Comparison of ENCODE assay signal across 8 mouse cellular contexts in the genomic region with DNA sequence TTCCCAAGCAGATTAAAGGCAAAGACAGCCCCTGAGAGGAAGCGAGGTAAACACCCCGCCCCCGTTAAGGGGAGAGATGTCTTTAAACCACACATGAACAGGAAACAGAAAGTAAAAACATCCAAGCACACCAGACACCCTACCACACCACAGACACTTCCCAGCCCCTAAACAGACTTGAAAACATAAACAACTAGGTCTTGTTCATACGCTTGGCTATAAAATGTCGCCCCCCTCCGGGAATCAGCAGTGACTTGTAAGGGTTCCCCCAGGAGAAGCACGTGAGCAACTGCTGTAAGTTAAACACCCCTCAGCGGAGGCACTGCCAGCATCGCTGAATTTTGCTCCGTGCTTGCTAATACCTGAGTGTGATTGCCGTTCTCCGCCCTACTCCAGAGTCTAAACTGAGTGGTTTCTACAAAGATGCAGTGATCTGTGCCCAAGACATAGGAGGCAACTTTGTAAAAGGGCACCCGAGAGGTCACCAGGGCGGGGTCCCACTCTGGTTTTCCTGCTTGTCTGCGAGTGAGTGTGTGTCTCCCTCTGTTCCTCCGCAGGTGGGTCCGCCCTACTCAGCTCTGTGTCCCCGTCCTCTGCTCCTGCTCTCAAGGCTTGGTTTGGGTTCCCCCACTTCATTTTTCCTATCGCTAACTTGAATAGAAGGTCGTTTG. TPM values are rescaled to one million over a fixed set of nuclear protein-coding genes. Genes with fewer than 3 reads are reported as not detected.
A peak's percentile ranks its signal among the peaks of the same experiment; 100 is the strongest.
DNase-seq lines count a peak whose midpoint lies in the region; ATAC-seq lines count a peak whose summit lies in the region.

No protein-coding gene starts in this region.

- DNase-seq in adrenal gland, adult 18-20 months (ENCODE audit: low spot score in 2 of 2): peak; percentile 47 to 56
- peak; percentile 88 for DNase-seq in thymus, postnatal 0 days (ENCODE audit: low spot score)

- peak overlapping the region; percentile 55 to 58 for H3K4me3 ChIP-seq in heart, embryonic 14.5 days (ENCODE audit: control insufficient read depth in 1 of 2, insufficient read depth in 1 of 2, low read depth in 1 of 2, low read length in 2 of 2)
- peak overlapping the region; percentile 59 for H3K4me3 ChIP-seq in kidney, embryonic 16.5 days (ENCODE audit: low read length)
- H3K4me3 ChIP-seq in lung, embryonic 16.5 days (ENCODE audit: low read length): peak overlapping the region; percentile 57

- H3K4me1 ChIP-seq in heart, embryonic 14.5 days (ENCODE audit: control insufficient read depth in 2 of 2, insufficient read depth in 2 of 2, low read length in 2 of 2): peaks cover 0 to 9% of the 10 kb centered on the region in 2 experiments; a peak in 3 of 4 replicates
- H3K4me1 ChIP-seq in kidney, embryonic 16.5 days (ENCODE audit: insufficient read depth, low read length): peaks cover 9% of the 10 kb centered on the region; the same call in 1 of the 2 replicates
- peaks cover 5% of the 10 kb centered on the region; the same call in 1 of the 2 replicates for H3K4me1 ChIP-seq in lung, embryonic 16.5 days (replicated peaks; ENCODE audit: control insufficient read depth, insufficient read depth, low read length)

- H3K9me3 ChIP-seq in heart, embryonic 14.5 days (ENCODE audit: control insufficient read depth, low read length): no peaks in the 10 kb centered on the region
- no peaks in the 10 kb centered on the region for H3K9me3 ChIP-seq in kidney, embryonic 16.5 days (ENCODE audit: low read length)
- no peaks in the 10 kb centered on the region for H3K9me3 ChIP-seq in lung, embryonic 16.5 days (ENCODE audit: control insufficient read depth, low read length)

- H3K27ac ChIP-seq in heart, embryonic 14.5 days (replicated peaks in 1 of 2; ENCODE audit: control insufficient read depth in 1 of 2, insufficient read depth in 1 of 2, low read depth in 2 of 2, low read length in 2 of 2): peak overlapping the region; percentile 1 to 25; a peak in 2 of 4 replicates
- peak overlapping the region; percentile 1; the same call in 1 of the 2 replicates for H3K27ac ChIP-seq in kidney, embryonic 16.5 days (ENCODE audit: low read length)
- H3K27ac ChIP-seq in lung, embryonic 16.5 days (ENCODE audit: low read length): peak overlapping the region; percentile 37

- under 1% methylated on average over 20 of the region's 20 CpGs for WGBS in heart, embryonic 14.5 days
- WGBS in kidney, embryonic 16.5 days: 0% methylated on average over 20 of the region's 20 CpGs
- 1% methylated on average over 20 of the region's 20 CpGs for WGBS in lung, embryonic 16.5 days

- peak; percentile 89 for ATAC-seq in CD4-positive, CD25-positive, alpha-beta regulatory T cell, adult 4 months
- peak; percentile 82 for ATAC-seq in erythroblast, adult 5-6 weeks (replicated peaks; ENCODE audit: low FRiP score, poor library complexity, severe bottlenecking)
- 0 out of 2 replicates have a peak, but pooled peaks have one; percentile 40 for ATAC-seq in heart, embryonic 14.5 days (ENCODE audit: insufficient number of reproducible peaks, insufficient read depth, low FRiP score, low read depth)
- peak; percentile 74 for ATAC-seq in kidney, embryonic 16.5 days (ENCODE audit: low FRiP score, low TSS enrichment)
- ATAC-seq in lung, embryonic 16.5 days (ENCODE audit: low read depth): peak; percentile 79
- ATAC-seq in neutrophil, adult 5-6 weeks (ENCODE audit: extremely low read depth, insufficient number of reproducible peaks, low FRiP score, poor library complexity, severe bottlenecking): peak; percentile 74

- peak overlapping the region; percentile 83 for H3K4me2 ChIP-seq in heart, embryonic 14.5 days (ENCODE audit: low read length)
- peak overlapping the region; percentile 91 for H3K4me2 ChIP-seq in kidney, embryonic 16.5 days (replicated peaks; ENCODE audit: low read depth, low read length)
- peak overlapping the region; percentile 91 for H3K4me2 ChIP-seq in lung, embryonic 16.5 days (ENCODE audit: low read depth, low read length)

- peak overlapping the region; percentile 70 for H3K9ac ChIP-seq in heart, embryonic 14.5 days (ENCODE audit: low read length)
- peak overlapping the region; percentile 65 for H3K9ac ChIP-seq in kidney, embryonic 16.5 days (replicated peaks; ENCODE audit: low read length)
- peak overlapping the region; percentile 62 for H3K9ac ChIP-seq in lung, embryonic 16.5 days (ENCODE audit: low read length)

- H3K27me3 ChIP-seq in heart, embryonic 14.5 days (ENCODE audit: control insufficient read depth, insufficient read depth, low read length): no peaks in the 10 kb centered on the region
- no peaks in the 10 kb centered on the region for H3K27me3 ChIP-seq in kidney, embryonic 16.5 days (ENCODE audit: insufficient read depth, low read length)
- no peaks in the 10 kb centered on the region for H3K27me3 ChIP-seq in lung, embryonic 16.5 days (ENCODE audit: control insufficient read depth, insufficient read depth, low read depth, low read length)

- H3K36me3 ChIP-seq in heart, embryonic 14.5 days (ENCODE audit: control insufficient read depth, insufficient read depth, low read length): no peaks in the 10 kb centered on the region
- no peaks in the 10 kb centered on the region for H3K36me3 ChIP-seq in kidney, embryonic 16.5 days (ENCODE audit: insufficient read depth, low read length)
- H3K36me3 ChIP-seq in lung, embryonic 16.5 days (ENCODE audit: control insufficient read depth, insufficient read depth, low read length): no peaks in the 10 kb centered on the region

RNA-seq across cellular contexts. Expression of gene Nup153, which starts 8.2 kb away (rescaled TPM):
- polyA plus RNA-seq in CD4-positive, CD25-positive, alpha-beta regulatory T cell, adult 4 months (2017; shearing (Covaris generic)): 10 to 100 TPM; 51.7 to 77.9 TPM
- total RNA-seq in adrenal gland, adult 18-20 months (2021): 10 to 100 TPM; 51.0 to 58.3 TPM
- total RNA-seq in erythroblast, adult 5-6 weeks (2015; ENCODE audit: low replicate concordance): 67.2 and 84.4 TPM in 2 replicates
- 93.8 and 132 TPM in 2 replicates for total RNA-seq in erythroblast, adult 5-6 weeks (2017; ENCODE audit: low replicate concordance)
- polyA plus RNA-seq in heart, embryonic 14.5 days (2014; fragmentation: Nextera tagmentation; extraction: Ambion mirVana): 16.4 and 18.8 TPM in 2 replicates
- 23.0 and 23.3 TPM in 2 replicates for polyA plus RNA-seq in kidney, embryonic 16.5 days (2015; fragmentation: Nextera tagmentation; extraction: Ambion mirVana)
- 18.1 and 20.6 TPM in 2 replicates for polyA plus RNA-seq in lung, embryonic 16.5 days (2015; fragmentation: Nextera tagmentation; extraction: Ambion mirVana)
- total RNA-seq in neutrophil, adult 5-6 weeks (2017): 115 and 126 TPM in 2 replicates
- polyA plus RNA-seq in thymus, postnatal 0 days (2015; fragmentation: Nextera tagmentation; extraction: Ambion mirVana): 19.5 and 22.2 TPM in 2 replicates

Comparison
In these comparisons a context has a peak if more than half of its experiments do, and no peak if none do; other contexts are left out.
1. Peak in every context shown above with its lines: DNase-seq, ATAC-seq, H3K4me3 ChIP-seq and H3K27ac ChIP-seq.